Mouse (Mus musculus): ENCODE results near the gene Trp53rkb. TPM values are rescaled to one million over a fixed set of nuclear protein-coding genes. Genes with fewer than 3 reads are reported as not detected.
A peak's percentile ranks its signal among the peaks of the same experiment; 100 is the strongest.
"Not testable (repeated sequence)": the region's sequence is repeated elsewhere in the genome, so short reads cannot be mapped to it uniquely, and the experiment has no call there.

Gene Trp53rkb
- 6.5 and 8.9 TPM in 2 replicates for polyA plus RNA-seq (2014; fragmentation: Nextera tagmentation; extraction: Ambion mirVana)

GRCm38 (mm10) chr2:166792355-166792754 is at the start of gene Trp53rkb:
TSS of gene Trp53rkb (plus strand) at chr2:166792531.
- peak within 1 kb of the TSS; percentile 44 for H3K4me2 ChIP-seq (ENCODE audit: low read length)
- no peaks in the 10 kb centered on the region for H3K9me3 ChIP-seq (ENCODE audit: control insufficient read depth, low read length)
- H3K27ac ChIP-seq (ENCODE audit: low read depth) = no peak within 1 kb of the TSS
- peaks cover 4% of the 10 kb centered on the region; the same call in 1 of the 2 replicates for H3K4me1 ChIP-seq (replicated peaks; ENCODE audit: control insufficient read depth, insufficient read depth, low read length)
- ATAC-seq (replicated peaks; ENCODE audit: low FRiP score, low TSS enrichment, low read depth) (no peak), DNase-seq (ENCODE audit: low spot score) (no peak)
- H3K36me3 ChIP-seq (ENCODE audit: control insufficient read depth, insufficient read depth, low read length) = peaks cover 16% of the 10 kb centered on the region
- peak within 1 kb of the TSS; percentile 63 for H3K4me3 ChIP-seq (ENCODE audit: low read depth, low read length)
- H3K9ac ChIP-seq (ENCODE audit: low read length) = peak within 1 kb of the TSS; percentile 72
- 57% methylated on average over 5 of the region's 5 CpGs for WGBS
- H3K27me3 ChIP-seq (replicated peaks; ENCODE audit: control insufficient read depth, insufficient read depth, low read length) = no peaks in the 10 kb centered on the region

DNA sequence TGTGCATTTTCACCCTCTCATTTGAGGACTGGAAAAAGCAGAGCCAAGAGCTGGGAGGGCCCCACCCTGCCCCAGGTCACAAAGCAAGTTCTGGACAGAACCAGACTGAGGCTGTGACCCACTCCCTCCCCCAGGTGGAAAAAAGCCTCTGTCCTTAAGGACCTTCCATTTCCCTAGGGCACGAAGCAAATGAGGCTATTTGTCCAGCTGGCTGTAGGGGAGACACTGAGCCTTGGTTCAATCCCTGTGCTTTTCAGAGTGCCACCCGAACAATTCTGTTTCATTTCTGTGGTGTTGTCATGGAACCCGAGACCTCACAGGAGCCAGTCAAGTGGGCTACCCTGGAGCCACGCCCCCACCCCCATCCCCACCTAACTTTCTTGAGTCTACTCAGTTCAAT is 48.8 kb upstream of the Trp53rkb start:
- no peak overlapping the region for H3K4me2 ChIP-seq (ENCODE audit: low read length)
- H3K9ac ChIP-seq (ENCODE audit: low read length) = no peak overlapping the region
- 55% methylated on average over 4 of the region's 4 CpGs for WGBS
- H3K4me1 ChIP-seq (replicated peaks; ENCODE audit: control insufficient read depth, insufficient read depth, low read length) = 0 out of 2 replicates have a peak, but pooled peaks cover 3% of the 10 kb centered on the region
- no peak overlapping the region for H3K27ac ChIP-seq (ENCODE audit: low read depth)
- DNase-seq (ENCODE audit: low spot score) (no peak), ATAC-seq (replicated peaks; ENCODE audit: low FRiP score, low TSS enrichment, low read depth) (no peak)
- no peaks in the 10 kb centered on the region for H3K9me3 ChIP-seq (ENCODE audit: control insufficient read depth, low read length)
- H3K36me3 ChIP-seq (ENCODE audit: control insufficient read depth, insufficient read depth, low read length) = no peaks in the 10 kb centered on the region
- no peaks in the 10 kb centered on the region for H3K27me3 ChIP-seq (replicated peaks; ENCODE audit: control insufficient read depth, insufficient read depth, low read length)
- no peak overlapping the region for H3K4me3 ChIP-seq (ENCODE audit: low read depth, low read length)

DNA sequence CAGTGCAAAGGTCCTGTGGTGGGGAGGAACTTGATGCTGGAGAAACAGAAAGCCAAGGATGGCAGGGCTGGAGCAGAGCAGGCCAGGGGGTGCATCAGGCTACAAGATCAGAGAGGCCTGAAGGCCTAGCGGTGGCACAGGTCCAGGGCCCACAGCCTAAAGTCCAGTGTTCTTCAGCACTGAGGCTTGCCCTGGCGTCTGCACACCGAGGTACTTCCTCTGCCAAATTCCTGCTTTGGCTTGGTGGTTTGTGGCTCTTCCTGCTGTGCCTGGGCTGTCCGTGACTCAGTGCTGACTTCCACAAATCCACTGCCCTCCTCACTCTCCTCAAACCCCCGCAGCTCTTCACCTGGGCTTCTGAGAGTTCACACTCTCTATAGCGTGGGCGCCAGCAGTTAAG is 47.9 kb upstream of the Trp53rkb start:
- 75% methylated on average over 7 of the region's 7 CpGs for WGBS
- H3K27me3 ChIP-seq (replicated peaks; ENCODE audit: control insufficient read depth, insufficient read depth, low read length) = no peaks in the 10 kb centered on the region
- no peak for DNase-seq (ENCODE audit: low spot score)

GRCm38 (mm10) chr2:166745849-166746248 is 46.5 kb upstream of the Trp53rkb start:
- no peaks in the 10 kb centered on the region for H3K9me3 ChIP-seq (ENCODE audit: control insufficient read depth, low read length)
- 78% methylated on average over 9 of the region's 9 CpGs for WGBS
- H3K4me3 ChIP-seq (ENCODE audit: low read depth, low read length) = no peak overlapping the region
- no peak for ATAC-seq (replicated peaks; ENCODE audit: low FRiP score, low TSS enrichment, low read depth)
- H3K27me3 ChIP-seq (replicated peaks; ENCODE audit: control insufficient read depth, insufficient read depth, low read length) = no peaks in the 10 kb centered on the region
- no peak overlapping the region for H3K4me2 ChIP-seq (ENCODE audit: low read length)
- H3K36me3 ChIP-seq (ENCODE audit: control insufficient read depth, insufficient read depth, low read length) = no peaks in the 10 kb centered on the region
- no peak overlapping the region for H3K27ac ChIP-seq (ENCODE audit: low read depth)
- H3K4me1 ChIP-seq (replicated peaks; ENCODE audit: control insufficient read depth, insufficient read depth, low read length) = 0 out of 2 replicates have a peak, but pooled peaks cover 3% of the 10 kb centered on the region
- no peak for DNase-seq (ENCODE audit: low spot score)
- no peak overlapping the region for H3K9ac ChIP-seq (ENCODE audit: low read length)

More for the DNA sequence above, 47.9 kb upstream of the Trp53rkb start:
- Histone ChIP-seq H3K9me3 (ENCODE audit: control insufficient read depth, low read length) (no peaks in the 10 kb centered on the region), H3K27ac (ENCODE audit: low read depth) (no peak overlapping the region), H3K9ac (ENCODE audit: low read length) (no peak overlapping the region), H3K4me2 (ENCODE audit: low read length) (no peak overlapping the region), H3K4me1 (replicated peaks; ENCODE audit: control insufficient read depth, insufficient read depth, low read length) (0 out of 2 replicates have a peak, but pooled peaks cover 3% of the 10 kb centered on the region), H3K36me3 (ENCODE audit: control insufficient read depth, insufficient read depth, low read length) (no peaks in the 10 kb centered on the region), H3K4me3 (ENCODE audit: low read depth, low read length) (no peak overlapping the region)
- no peak for ATAC-seq (replicated peaks; ENCODE audit: low FRiP score, low TSS enrichment, low read depth)

- H3K36me3 ChIP-seq (ENCODE audit: control insufficient read depth, insufficient read depth, low read length); H3K9me3 ChIP-seq (ENCODE audit: control insufficient read depth, low read length); DNase-seq (ENCODE audit: low spot score); H3K4me1 ChIP-seq (replicated peaks; ENCODE audit: control insufficient read depth, insufficient read depth, low read length); H3K4me2 ChIP-seq (ENCODE audit: low read length); H3K27me3 ChIP-seq (replicated peaks; ENCODE audit: control insufficient read depth, insufficient read depth, low read length); ATAC-seq (replicated peaks; ENCODE audit: low FRiP score, low TSS enrichment, low read depth); H3K4me3 ChIP-seq (ENCODE audit: low read depth, low read length); H3K9ac ChIP-seq (ENCODE audit: low read length); H3K27ac ChIP-seq (ENCODE audit: low read depth): not testable (repeated sequence)
- WGBS = 52% methylated on average over 14 of the region's 14 CpGs
These were observed 45.9 kb upstream of the Trp53rkb start for GRCm38 (mm10) chr2:166746261-166746913.

DNA sequence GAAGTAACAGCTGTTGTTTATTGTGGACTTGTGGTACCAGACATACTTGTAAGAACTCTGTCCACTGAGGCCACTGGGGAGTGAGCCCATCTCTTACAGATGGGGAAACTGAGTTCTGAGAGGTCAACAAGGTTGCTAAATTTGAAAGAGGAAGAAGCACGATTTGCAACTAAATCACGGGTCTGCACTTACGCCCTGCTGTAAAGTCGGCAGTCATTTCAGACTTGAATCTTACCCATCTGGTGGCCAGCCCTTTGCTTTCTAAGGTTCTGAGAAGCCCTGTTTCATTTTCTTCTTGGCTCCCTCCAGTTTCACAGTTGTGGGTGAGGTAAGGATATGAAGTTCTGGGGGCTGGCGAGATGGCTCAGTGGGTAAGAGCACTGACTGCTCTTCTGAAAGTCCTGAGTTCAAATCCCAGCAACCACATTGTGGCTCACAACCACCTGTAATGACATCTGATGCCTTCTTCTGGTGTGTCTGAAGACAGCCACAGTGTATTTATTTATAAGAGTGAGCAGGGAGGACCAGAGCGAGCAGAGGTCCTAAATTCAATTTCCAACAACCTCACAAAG is 41.6 kb upstream of the Trp53rkb start:
- Histone ChIP-seq H3K36me3 (ENCODE audit: control insufficient read depth, insufficient read depth, low read length) (no peaks in the 10 kb centered on the region), H3K9me3 (ENCODE audit: control insufficient read depth, low read length) (no peaks in the 10 kb centered on the region), H3K4me3 (ENCODE audit: low read depth, low read length) (no peak overlapping the region), H3K27ac (ENCODE audit: low read depth) (no peak overlapping the region), H3K4me2 (ENCODE audit: low read length) (no peak overlapping the region), H3K9ac (ENCODE audit: low read length) (no peak overlapping the region), H3K4me1 (replicated peaks; ENCODE audit: control insufficient read depth, insufficient read depth, low read length) (no peaks in the 10 kb centered on the region), H3K27me3 (replicated peaks; ENCODE audit: control insufficient read depth, insufficient read depth, low read length) (no peaks in the 10 kb centered on the region)
- ATAC-seq (replicated peaks; ENCODE audit: low FRiP score, low TSS enrichment, low read depth) = no peak
- 84% methylated on average over 6 of the region's 6 CpGs for WGBS
- DNase-seq (ENCODE audit: low spot score) = no peak

DNA sequence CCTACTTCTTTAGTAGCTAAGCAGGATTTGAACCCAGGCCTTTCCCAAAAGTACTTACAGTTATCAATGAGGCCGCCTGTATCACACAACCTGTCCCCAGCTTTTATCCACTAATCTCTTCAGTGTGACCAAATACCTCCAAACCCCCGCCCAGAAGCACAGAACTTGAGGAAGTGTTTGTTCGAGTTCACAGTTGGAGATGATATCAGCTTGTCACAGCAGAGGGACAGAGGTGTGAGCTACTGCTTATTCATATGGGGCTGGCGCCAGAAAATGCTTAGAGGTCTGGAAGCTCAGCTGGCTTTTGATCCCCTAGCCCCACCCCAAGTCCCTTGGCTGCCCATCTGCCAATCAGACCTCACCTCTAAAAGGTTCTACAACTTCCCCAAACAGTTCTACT is 38.1 kb upstream of the Trp53rkb start:
- H3K27ac ChIP-seq (ENCODE audit: low read depth) = no peak overlapping the region
- DNase-seq (ENCODE audit: low spot score) = no peak
- H3K4me3 ChIP-seq (ENCODE audit: low read depth, low read length) = no peak overlapping the region
- H3K9ac ChIP-seq (ENCODE audit: low read length) = no peak overlapping the region
- no peaks in the 10 kb centered on the region for H3K36me3 ChIP-seq (ENCODE audit: control insufficient read depth, insufficient read depth, low read length)
- no peaks in the 10 kb centered on the region for H3K9me3 ChIP-seq (ENCODE audit: control insufficient read depth, low read length)
- no peak overlapping the region for H3K4me2 ChIP-seq (ENCODE audit: low read length)
- 55% methylated on average over 4 of the region's 4 CpGs for WGBS
- H3K4me1 ChIP-seq (replicated peaks; ENCODE audit: control insufficient read depth, insufficient read depth, low read length) = no peaks in the 10 kb centered on the region
- no peaks in the 10 kb centered on the region for H3K27me3 ChIP-seq (replicated peaks; ENCODE audit: control insufficient read depth, insufficient read depth, low read length)
- ATAC-seq (replicated peaks; ENCODE audit: low FRiP score, low TSS enrichment, low read depth) = no peak

GRCm38 (mm10) chr2:166754760-166755159 is 37.6 kb upstream of the Trp53rkb start:
- H3K9me3 ChIP-seq (ENCODE audit: control insufficient read depth, low read length) = no peaks in the 10 kb centered on the region
- ATAC-seq (replicated peaks; ENCODE audit: low FRiP score, low TSS enrichment, low read depth) (no peak), DNase-seq (ENCODE audit: low spot score) (no peak)
- H3K27ac ChIP-seq (ENCODE audit: low read depth) = no peak overlapping the region
- no peak overlapping the region for H3K4me2 ChIP-seq (ENCODE audit: low read length)
- H3K9ac ChIP-seq (ENCODE audit: low read length) = no peak overlapping the region
- 75% methylated on average over 7 of the region's 7 CpGs for WGBS
- no peaks in the 10 kb centered on the region for H3K27me3 ChIP-seq (replicated peaks; ENCODE audit: control insufficient read depth, insufficient read depth, low read length)
- H3K4me3 ChIP-seq (ENCODE audit: low read depth, low read length) = no peak overlapping the region
- H3K36me3 ChIP-seq (ENCODE audit: control insufficient read depth, insufficient read depth, low read length) = no peaks in the 10 kb centered on the region
- no peaks in the 10 kb centered on the region for H3K4me1 ChIP-seq (replicated peaks; ENCODE audit: control insufficient read depth, insufficient read depth, low read length)

DNA sequence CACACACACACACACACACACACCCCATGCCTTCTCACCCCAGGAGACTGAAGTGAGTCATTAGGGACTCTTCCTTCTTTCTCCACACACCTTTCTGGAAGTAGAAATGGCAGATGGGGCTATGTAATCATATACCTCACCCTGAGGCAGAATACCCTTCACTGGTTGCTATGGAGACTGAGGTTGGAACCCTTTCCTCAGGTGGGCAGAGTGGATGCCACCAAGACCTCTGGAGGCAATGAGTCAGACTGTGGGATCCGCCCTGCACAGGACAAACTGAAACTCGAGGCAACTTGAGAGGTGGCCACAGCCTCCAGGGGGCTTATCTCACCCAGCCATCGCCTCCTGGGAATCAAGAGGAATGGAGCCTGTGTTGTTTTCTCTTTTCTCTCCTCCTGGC is 34.4 kb upstream of the Trp53rkb start:
- Histone ChIP-seq H3K4me2 (ENCODE audit: low read length) (no peak overlapping the region), H3K4me1 (replicated peaks; ENCODE audit: control insufficient read depth, insufficient read depth, low read length) (no peaks in the 10 kb centered on the region), H3K27ac (ENCODE audit: low read depth) (no peak overlapping the region), H3K27me3 (replicated peaks; ENCODE audit: control insufficient read depth, insufficient read depth, low read length) (no peaks in the 10 kb centered on the region), H3K9ac (ENCODE audit: low read length) (no peak overlapping the region), H3K9me3 (ENCODE audit: control insufficient read depth, low read length) (no peaks in the 10 kb centered on the region), H3K4me3 (ENCODE audit: low read depth, low read length) (no peak overlapping the region), H3K36me3 (ENCODE audit: control insufficient read depth, insufficient read depth, low read length) (no peaks in the 10 kb centered on the region)
- DNase-seq (ENCODE audit: low spot score) (no peak), ATAC-seq (replicated peaks; ENCODE audit: low FRiP score, low TSS enrichment, low read depth) (no peak)
- 21% methylated on average over 3 of the region's 3 CpGs for WGBS

Measured in intestine, embryonic 14.5 days (tissue).